Mouse (Mus musculus) embryonic fibroblast, embryonic 13.5 days (primary cell): ENCODE measurements around the gene D130043K22Rik.

Source experiments
- CTCF ChIP-seq: IDR thresholded peaks from 2 replicates; pipeline ENCODE4 v1.5.1; 2011; ENCODE audit warnings: mild to moderate bottlenecking, control low read depth, low read length, moderate library complexity, borderline replicate concordance; ENCODE audit not compliant: insufficient read depth
- POLR2A ChIP-seq: IDR thresholded peaks from 2 replicates; pipeline ENCODE4 v1.6.1; 2011; ENCODE audit warnings: low read depth, mild to moderate bottlenecking, control low read depth, low read length, moderate library complexity

- TF ChIP-seq POLR2A (no peak), CTCF (no peak)
These were observed 17.6 kb downstream of the D130043K22Rik start for GRCm38 (mm10) chr13:24862520-24862919.
